Mouse (Mus musculus): Measurements from ENCODE around the gene Clec2g. TPM values are rescaled to one million over a fixed set of nuclear protein-coding genes. Genes with fewer than 3 reads are reported as not detected.
A peak's percentile ranks its signal among the peaks of the same experiment; 100 is the strongest.

Clec2g gene
- total and polyA plus RNA-seq, 2 experiments from 2014 or later: not detected

- Histone ChIP-seq H3K9ac (replicated peaks; ENCODE audit: low read length, poor library complexity, severe bottlenecking) (no peak overlapping the region), H3K27me3 (ENCODE audit: insufficient read depth, low read length) (no peaks in the 10 kb centered on the region), H3K4me1 (ENCODE audit: insufficient read depth, low read length) (no peaks in the 10 kb centered on the region), H3K9me3 (ENCODE audit: low read length) (no peaks in the 10 kb centered on the region), H3K27ac (ENCODE audit: low read depth, low read length) (no peak overlapping the region), H3K36me3 (ENCODE audit: insufficient read depth, low read length) (no peaks in the 10 kb centered on the region), H3K4me3 (ENCODE audit: low read depth, low read length) (no peak overlapping the region), H3K4me2 (ENCODE audit: low read depth, low read length, poor library complexity, severe bottlenecking) (no peak overlapping the region)
- DNase-seq (ENCODE audit: low spot score) (peak; percentile 19), ATAC-seq (ENCODE audit: low FRiP score) (no peak)
- peak; percentile 56 for TF ChIP-seq CTCF (IDR thresholded peaks at IDR 0.05)
- WGBS: 83% methylated on average over 2 of the region's 2 CpGs
These were observed 99.2 kb downstream of the Clec2g start for GRCm38 (mm10) chr6:129033397-129033796.

Small RNAs within 50 kb of the gene (microRNA-seq; reads per million reads assigned to microRNA genes)
- gene Gm27336 (ENCODE audit: borderline number of aligned reads) (not detected), gene Mir7649 (ENCODE audit: borderline number of aligned reads) (not detected)

Other genes starting within 250 kb of the Clec2g start
- gene Klrb1, start 211.3 kb upstream of the Clec2g start, total RNA-seq (2014; rRNA removed): 2.3 TPM in 1 of 2 replicates, not detected in the other
- gene Klrb1, start 211.3 kb upstream of the Clec2g start, polyA plus RNA-seq (2015; fragmentation: Nextera tagmentation; extraction: Ambion mirVana): 2.6 and 3.0 TPM in 2 replicates
- gene Klrb1c, start 145.2 kb upstream of the Clec2g start, total RNA-seq (2014; rRNA removed): 0.09 and 0.77 TPM in 2 replicates
- 0.09 and 0.25 TPM in 2 replicates for gene Klrb1c, start 145.2 kb upstream of the Clec2g start, polyA plus RNA-seq (2015; fragmentation: Nextera tagmentation; extraction: Ambion mirVana)
- gene Gm44511, start 108.1 kb upstream of the Clec2g start, total RNA-seq (2014; rRNA removed): not detected in 2 replicates
- not detected in 2 replicates for gene Gm44511, start 108.1 kb upstream of the Clec2g start, polyA plus RNA-seq (2015; fragmentation: Nextera tagmentation; extraction: Ambion mirVana)
- gene Klrb1b, start 108.0 kb upstream of the Clec2g start, total RNA-seq (2014; rRNA removed): not detected in 2 replicates
- not detected in 2 replicates for gene Klrb1b, start 108.0 kb upstream of the Clec2g start, polyA plus RNA-seq (2015; fragmentation: Nextera tagmentation; extraction: Ambion mirVana)
- gene Clec2i, start 46.8 kb upstream of the Clec2g start, total RNA-seq (2014; rRNA removed): 0.42 TPM in 1 of 2 replicates, not detected in the other
- gene Clec2i, start 46.8 kb upstream of the Clec2g start, polyA plus RNA-seq (2015; fragmentation: Nextera tagmentation; extraction: Ambion mirVana): not detected in 2 replicates
- gene BC035044, start 43.3 kb upstream of the Clec2g start, total RNA-seq (2014; rRNA removed): 0.19 and 0.38 TPM in 2 replicates
- 0.29 and 0.41 TPM in 2 replicates for gene BC035044, start 43.3 kb upstream of the Clec2g start, polyA plus RNA-seq (2015; fragmentation: Nextera tagmentation; extraction: Ambion mirVana)
- gene Klrb1f, start 111.5 kb downstream of the Clec2g start, total RNA-seq (2014; rRNA removed): 0.19 and 0.93 TPM in 2 replicates
- 0.42 and 0.46 TPM in 2 replicates for gene Klrb1f, start 111.5 kb downstream of the Clec2g start, polyA plus RNA-seq (2015; fragmentation: Nextera tagmentation; extraction: Ambion mirVana)
- gene Clec2e, start 166.5 kb downstream of the Clec2g start, total RNA-seq (2014; rRNA removed): not detected in 2 replicates
- not detected in 2 replicates for gene Clec2e, start 166.5 kb downstream of the Clec2g start, polyA plus RNA-seq (2015; fragmentation: Nextera tagmentation; extraction: Ambion mirVana)
- 11.0 and 12.9 TPM in 2 replicates for gene Clec2d, start 246.2 kb downstream of the Clec2g start, total RNA-seq (2014; rRNA removed)
- gene Clec2d, start 246.2 kb downstream of the Clec2g start, polyA plus RNA-seq (2015; fragmentation: Nextera tagmentation; extraction: Ambion mirVana): 0.13 TPM in 1 of 2 replicates, not detected in the other

Data from midbrain, postnatal 0 days (tissue).